Mouse (Mus musculus): ENCODE results near the gene Cyp2c23.

Cyp2c23 gene

GRCm38 (mm10) chr19:43968436-43969026, 60.5 kb downstream of the Cyp2c23 start:
- no peak for DNase-seq (ENCODE audit: low read depth, low spot score)
- no peaks in the 10 kb centered on the region for H3K27me3 ChIP-seq (ENCODE audit: control insufficient read depth, insufficient read depth, low read length, poor library complexity, severe bottlenecking)
- H3K36me3 ChIP-seq (ENCODE audit: control insufficient read depth, insufficient read depth, low read length, poor library complexity, severe bottlenecking): no peaks in the 10 kb centered on the region

GRCm38 (mm10) chr19:43966481-43966880, 62.5 kb downstream of the Cyp2c23 start:
- Histone ChIP-seq H3K36me3 (ENCODE audit: control insufficient read depth, insufficient read depth, low read length, poor library complexity, severe bottlenecking) (no peaks in the 10 kb centered on the region), H3K27me3 (ENCODE audit: control insufficient read depth, insufficient read depth, low read length, poor library complexity, severe bottlenecking) (no peaks in the 10 kb centered on the region)
- no peak for DNase-seq (ENCODE audit: low read depth, low spot score)

- DNase-seq (ENCODE audit: low read depth, low spot score): peak; percentile 41
- H3K36me3 ChIP-seq (ENCODE audit: control insufficient read depth, insufficient read depth, low read length, poor library complexity, severe bottlenecking): no peaks in the 10 kb centered on the region
- H3K27me3 ChIP-seq (ENCODE audit: control insufficient read depth, insufficient read depth, low read length, poor library complexity, severe bottlenecking): no peaks in the 10 kb centered on the region
These were observed 63.4 kb downstream of the Cyp2c23 start for GRCm38 (mm10) chr19:43965496-43966085.

GRCm38 (mm10) chr19:43962795-43963194, 66.2 kb downstream of the Cyp2c23 start:
- H3K27me3 ChIP-seq (ENCODE audit: control insufficient read depth, insufficient read depth, low read length, poor library complexity, severe bottlenecking): no peaks in the 10 kb centered on the region
- DNase-seq (ENCODE audit: low read depth, low spot score): no peak
- no peaks in the 10 kb centered on the region for H3K36me3 ChIP-seq (ENCODE audit: control insufficient read depth, insufficient read depth, low read length, poor library complexity, severe bottlenecking)

GRCm38 (mm10) chr19:43961185-43961584, 67.8 kb downstream of the Cyp2c23 start:
- no peaks in the 10 kb centered on the region for H3K27me3 ChIP-seq (ENCODE audit: control insufficient read depth, insufficient read depth, low read length, poor library complexity, severe bottlenecking)
- peak; percentile 61 for DNase-seq (ENCODE audit: low read depth, low spot score)
- H3K36me3 ChIP-seq (ENCODE audit: control insufficient read depth, insufficient read depth, low read length, poor library complexity, severe bottlenecking): no peaks in the 10 kb centered on the region

- no peaks in the 10 kb centered on the region for H3K27me3 ChIP-seq (ENCODE audit: control insufficient read depth, insufficient read depth, low read length, poor library complexity, severe bottlenecking)
These were observed 69.0 kb downstream of the Cyp2c23 start for GRCm38 (mm10) chr19:43960014-43960413.

GRCm38 (mm10) chr19:43959162-43959561, 69.8 kb downstream of the Cyp2c23 start:
- Histone ChIP-seq H3K36me3 (ENCODE audit: control insufficient read depth, insufficient read depth, low read length, poor library complexity, severe bottlenecking) (no peaks in the 10 kb centered on the region), H3K27me3 (ENCODE audit: control insufficient read depth, insufficient read depth, low read length, poor library complexity, severe bottlenecking) (no peaks in the 10 kb centered on the region)
- DNase-seq (ENCODE audit: low read depth, low spot score): peak; percentile 79

More at GRCm38 (mm10) chr19:43960014-43960413, 69.0 kb downstream of the Cyp2c23 start:
- DNase-seq (ENCODE audit: low read depth, low spot score): no peak
- no peaks in the 10 kb centered on the region for H3K36me3 ChIP-seq (ENCODE audit: control insufficient read depth, insufficient read depth, low read length, poor library complexity, severe bottlenecking)

GRCm38 (mm10) chr19:43957881-43958280, 71.1 kb downstream of the Cyp2c23 start:
- no peak for DNase-seq (ENCODE audit: low read depth, low spot score)
- Histone ChIP-seq H3K27me3 (ENCODE audit: control insufficient read depth, insufficient read depth, low read length, poor library complexity, severe bottlenecking) (no peaks in the 10 kb centered on the region), H3K36me3 (ENCODE audit: control insufficient read depth, insufficient read depth, low read length, poor library complexity, severe bottlenecking) (no peaks in the 10 kb centered on the region)

- no peaks in the 10 kb centered on the region for H3K27me3 ChIP-seq (ENCODE audit: control insufficient read depth, insufficient read depth, low read length, poor library complexity, severe bottlenecking)
- no peak for DNase-seq (ENCODE audit: low read depth, low spot score)
- H3K36me3 ChIP-seq (ENCODE audit: control insufficient read depth, insufficient read depth, low read length, poor library complexity, severe bottlenecking): no peaks in the 10 kb centered on the region
These were observed 71.6 kb downstream of the Cyp2c23 start for GRCm38 (mm10) chr19:43957402-43957801.

GRCm38 (mm10) chr19:43955266-43955665, 73.7 kb downstream of the Cyp2c23 start:
- DNase-seq (ENCODE audit: low read depth, low spot score): no peak

More at GRCm38 (mm10) chr19:43955266-43955665, 73.7 kb downstream of the Cyp2c23 start:
- H3K36me3 ChIP-seq (ENCODE audit: control insufficient read depth, insufficient read depth, low read length, poor library complexity, severe bottlenecking): no peaks in the 10 kb centered on the region
- H3K27me3 ChIP-seq (ENCODE audit: control insufficient read depth, insufficient read depth, low read length, poor library complexity, severe bottlenecking): no peaks in the 10 kb centered on the region

Measured in splenic B cell, adult 2 months (primary cell).